Mouse (Mus musculus) hindbrain, embryonic 16.5 days (tissue): Measurements from ENCODE around the gene Luzp1. TPM values are rescaled to one million over a fixed set of nuclear protein-coding genes. Genes with fewer than 3 reads are reported as not detected.

Experiments
- ATAC-seq: fragments of 200-750 bp; cut with Nextera tagmentation; 2 replicates; pipeline ENCODE4 v1.8.0; 2017; ENCODE audit warnings: moderate TSS enrichment, moderate library complexity
- H3K27ac ChIP-seq: fragments of 300-500 bp; sonication (generic); 2 replicates; pipeline ENCODE4 v1.5.1; 2014; ENCODE audit warnings: low read depth, mild to moderate bottlenecking, control low read depth, low read length, moderate library complexity
- H3K27me3 ChIP-seq: fragments of 300-500 bp; sonication (generic); replicated peaks from 2 replicates; pipeline ENCODE4 v1.6.1; 2014; ENCODE audit warnings: low read length; ENCODE audit not compliant: control insufficient read depth, insufficient read depth
- H3K36me3 ChIP-seq: fragments of 300-500 bp; sonication (generic); 2 replicates; pipeline ENCODE4 v1.6.1; 2014; ENCODE audit warnings: mild to moderate bottlenecking, low read length, moderate library complexity, mixed read lengths; ENCODE audit not compliant: control insufficient read depth, insufficient read depth
- H3K4me1 ChIP-seq: fragments of 300-500 bp; sonication (generic); 2 replicates; pipeline ENCODE4 v1.6.1; 2014; ENCODE audit warnings: low read depth, low read length; ENCODE audit not compliant: control insufficient read depth, insufficient read depth
- H3K4me2 ChIP-seq: fragments of 300-500 bp; sonication (generic); 2 replicates; pipeline ENCODE4 v1.6.1; 2014; ENCODE audit warnings: mild to moderate bottlenecking, low read length, control low read depth, moderate library complexity
- H3K4me3 ChIP-seq: fragments of 300-500 bp; sonication (generic); 2 replicates; pipeline ENCODE4 v1.5.1; 2014; ENCODE audit warnings: mild to moderate bottlenecking, low read length, control low read depth, moderate library complexity
- H3K9ac ChIP-seq: fragments of 300-500 bp; sonication (generic); 2 replicates; pipeline ENCODE4 v1.6.1; 2014; ENCODE audit warnings: low read depth, mild to moderate bottlenecking, control low read depth, low read length, moderate library complexity
- H3K9me3 ChIP-seq: fragments of 300-500 bp; sonication (generic); 2 replicates; pipeline ENCODE4 v1.6.1; 2014; ENCODE audit warnings: mild to moderate bottlenecking, low read length, moderate library complexity; ENCODE audit not compliant: control insufficient read depth
- WGBS: fragments of 180-500 bp; shearing (Covaris S2); extraction: QIAGEN DNeasy Blood & Tissue Kit; methylation state at CpG from one replicate; pipeline ENCODE4 v1.1.7; 2014; 5-methylcytosine and 5-hydroxymethylcytosine counted together
- polyA plus RNA-seq: library from polyadenylated mRNA; unstranded; fragments of >200 nt; fragmentation: Nextera tagmentation; extraction: Ambion mirVana; gene quantifications from 2 replicates; pipeline ENCODE4 v1.2.1, GENCODE M21; 2015

Luzp1 gene
- polyA plus RNA-seq, 1 experiment from 2014 or later, result 55.5 TPM

DNA sequence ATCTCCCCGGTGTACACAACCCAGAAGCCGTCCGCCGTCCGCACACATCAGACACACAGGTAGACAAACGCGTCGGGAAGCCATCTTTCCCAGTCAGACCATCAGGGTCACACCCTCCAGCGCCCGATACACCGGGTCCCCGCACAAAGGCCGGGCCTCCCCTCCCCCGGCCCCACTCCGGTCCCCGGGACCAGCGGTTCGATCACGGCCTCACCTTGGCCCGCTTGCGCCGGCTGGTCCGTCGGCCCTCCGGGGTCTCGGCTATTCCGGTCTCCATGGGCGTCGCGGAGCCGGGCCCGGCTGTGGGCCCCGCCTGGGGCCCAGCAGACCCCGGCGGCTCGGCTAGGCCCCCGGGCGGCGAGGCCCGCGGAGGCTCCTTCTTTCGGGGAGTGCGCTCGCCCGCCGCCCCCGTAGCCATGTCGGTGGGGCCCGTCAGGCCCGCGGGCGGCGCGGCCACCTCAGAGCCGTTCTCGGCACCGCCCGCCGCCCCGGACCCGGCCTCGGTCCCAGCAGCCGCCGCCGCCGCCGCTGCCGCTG lies 132.5 kb downstream of the Luzp1 start:
- Histone ChIP-seq H3K27ac (peak overlapping the region; percentile 94), H3K27me3 (no peaks in the 10 kb centered on the region)
- WGBS, result 1% methylated on average over 43 of the region's 68 CpGs

GRCm38 (mm10) chr4:136602568-136602967 lies 133.0 kb downstream of the Luzp1 start, which contains the start of gene Kdm1a:
Gene Kdm1a (minus strand): TSS chr4:136602723.
- H3K27ac ChIP-seq, result peak within 1 kb of the TSS; percentile 94
- peak; percentile 86 for ATAC-seq
- no peaks in the 10 kb centered on the region for H3K9me3 ChIP-seq
- H3K4me2 ChIP-seq, result peak within 1 kb of the TSS; percentile 56
- peak within 1 kb of the TSS; percentile 75 for H3K4me3 ChIP-seq
- H3K9ac ChIP-seq, result peak within 1 kb of the TSS; percentile 86
- no peaks in the 10 kb centered on the region for H3K36me3 ChIP-seq
- 0% methylated on average over 41 of the region's 45 CpGs for WGBS
- H3K27me3 ChIP-seq, result no peaks in the 10 kb centered on the region
- peaks cover 13% of the 10 kb centered on the region for H3K4me1 ChIP-seq

More for the DNA sequence above, 132.5 kb downstream of the Luzp1 start:
- peak overlapping the region; percentile 75 for H3K4me3 ChIP-seq
- H3K9me3 ChIP-seq, result no peaks in the 10 kb centered on the region
- ATAC-seq, result peak; percentile 68
- H3K4me1 ChIP-seq, result peaks cover 15% of the 10 kb centered on the region
- peak overlapping the region; percentile 56 for H3K4me2 ChIP-seq
- no peaks in the 10 kb centered on the region for H3K36me3 ChIP-seq
- H3K9ac ChIP-seq, result peak overlapping the region; percentile 86

Other genes with a start within 250 kb of the Luzp1 start
- gene Tcea3, start 222.0 kb upstream of the Luzp1 start, polyA plus RNA-seq, result 2.1 and 3.5 TPM in 2 replicates
- 35.2 and 44.8 TPM in 2 replicates for gene Zfp46, start 185.1 kb upstream of the Luzp1 start, polyA plus RNA-seq
- 166 and 174 TPM in 2 replicates for gene Hnrnpr, start 158.8 kb upstream of the Luzp1 start, polyA plus RNA-seq
- gene Htr1d, start 46.2 kb upstream of the Luzp1 start, polyA plus RNA-seq, result 3.7 and 4.7 TPM in 2 replicates
- 0.11 and 0.43 TPM in 2 replicates for gene 6030445D17Rik, start 7.5 kb upstream of the Luzp1 start, polyA plus RNA-seq
- gene Kdm1a, start 133.0 kb downstream of the Luzp1 start, polyA plus RNA-seq, result 31.6 and 45.7 TPM in 2 replicates
- gene Tex46, start 140.7 kb downstream of the Luzp1 start, polyA plus RNA-seq, result not detected in 2 replicates
- gene Lactbl1, start 152.9 kb downstream of the Luzp1 start, polyA plus RNA-seq, result 0.05 and 0.06 TPM in 2 replicates